Mouse (Mus musculus): ENCODE measurements around the gene Grm6.

The Grm6 gene

DNA sequence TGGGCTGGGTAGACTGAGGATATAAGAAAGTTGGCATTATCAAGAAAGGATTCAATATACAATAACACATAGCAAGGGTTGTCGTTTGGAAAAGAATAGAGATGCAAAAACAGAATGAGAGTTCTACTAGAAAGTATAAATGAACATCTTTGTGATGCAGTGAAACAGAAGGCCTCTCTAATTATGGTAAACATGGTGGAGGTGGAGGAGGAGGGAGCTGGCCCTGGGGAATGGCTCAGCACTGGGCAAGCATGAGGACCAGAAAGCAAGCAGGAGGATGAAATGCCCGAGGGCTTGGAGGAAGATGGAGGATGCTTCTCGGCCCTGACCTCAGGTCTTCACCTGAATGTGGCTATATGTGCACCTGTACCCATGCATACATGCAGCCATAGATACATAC is 64.0 kb downstream of the Grm6 start:
- in situ Hi-C loops (cut with MboI, MseI), result loop anchor here (10.0 kb wide), 1 partner anchor 350 kb away; the partner anchor contains the start of genes BC049762 and Clk4
